Mouse (Mus musculus) hindbrain, embryonic 13.5 days (tissue): ENCODE results near the gene Ctdspl. TPM values are rescaled to one million over a fixed set of nuclear protein-coding genes. Genes with fewer than 3 reads are reported as not detected.

Experiments used
- ATAC-seq: fragments of 200-750 bp; cut with Nextera tagmentation; 2 replicates; pipeline ENCODE4 v1.8.0; 2017; ENCODE audit warnings: moderate TSS enrichment; ENCODE audit not compliant: low FRiP score
- H3K27ac ChIP-seq: fragments of 300-500 bp; sonication (generic); 2 replicates; pipeline ENCODE4 v1.5.1; 2015; ENCODE audit warnings: inconsistent platforms, mild to moderate bottlenecking, moderate library complexity
- H3K27me3 ChIP-seq: fragments of 300-500 bp; sonication (generic); 2 replicates; pipeline ENCODE4 v1.6.1; 2015; ENCODE audit warnings: mild to moderate bottlenecking, inconsistent platforms
- H3K36me3 ChIP-seq: fragments of 300-500 bp; sonication (generic); 2 replicates; pipeline ENCODE4 v1.6.1; 2015; ENCODE audit warnings: mild to moderate bottlenecking, inconsistent platforms
- H3K4me1 ChIP-seq: fragments of 300-500 bp; sonication (generic); replicated peaks from 2 replicates; pipeline ENCODE4 v1.6.1; 2015; ENCODE audit warnings: inconsistent platforms
- H3K4me2 ChIP-seq: fragments of 300-500 bp; sonication (generic); 2 replicates; pipeline ENCODE4 v1.6.1; 2015; ENCODE audit warnings: inconsistent platforms, mild to moderate bottlenecking, moderate library complexity
- H3K4me3 ChIP-seq: fragments of 300-500 bp; sonication (generic); 2 replicates; pipeline ENCODE4 v1.5.1; 2015; ENCODE audit warnings: mild to moderate bottlenecking, inconsistent platforms
- H3K9ac ChIP-seq: fragments of 300-500 bp; sonication (generic); 2 replicates; pipeline ENCODE4 v1.6.1; 2015; ENCODE audit warnings: mild to moderate bottlenecking, inconsistent platforms
- H3K9me3 ChIP-seq: fragments of 300-500 bp; sonication (generic); 2 replicates; pipeline ENCODE4 v1.6.1; 2016; ENCODE audit warnings: inconsistent platforms
- WGBS: fragments of 180-500 bp; shearing (Covaris S2); methylation state at CpG from one replicate; pipeline ENCODE4 v1.1.7; 2015; 5-methylcytosine and 5-hydroxymethylcytosine counted together
- polyA plus RNA-seq: library from polyadenylated mRNA; unstranded; fragments of >200 nt; fragmentation: Nextera tagmentation; extraction: Ambion mirVana; gene quantifications from 2 replicates; pipeline ENCODE4 v1.2.1, GENCODE M21; 2015

Gene Ctdspl
- polyA plus RNA-seq: 7.3 and 8.1 TPM in 2 replicates

GRCm38 (mm10) chr9:118926111-118926650 lies at the start of gene Ctdspl:
Ctdspl (plus strand) TSS chr9:118926453.
- no peaks in the 10 kb centered on the region for H3K9me3 ChIP-seq
- H3K4me2 ChIP-seq: peak within 1 kb of the TSS; percentile 98
- under 1% methylated on average over 54 of the region's 73 CpGs for WGBS
- peak within 1 kb of the TSS; percentile 79 for H3K4me3 ChIP-seq
- peak; percentile 29 for ATAC-seq
- no peaks in the 10 kb centered on the region for H3K36me3 ChIP-seq
- peaks cover 43% of the 10 kb centered on the region for H3K4me1 ChIP-seq
- H3K9ac ChIP-seq: peak within 1 kb of the TSS; percentile 89
- H3K27ac ChIP-seq: peak within 1 kb of the TSS; percentile 88
- peaks cover 14% of the 10 kb centered on the region; the same call in 1 of the 2 replicates for H3K27me3 ChIP-seq

- Histone ChIP-seq H3K9me3 (no peaks in the 10 kb centered on the region), H3K9ac (no peak overlapping the region), H3K4me1 (peaks cover 12% of the 10 kb centered on the region), H3K27ac (no peak overlapping the region), H3K4me2 (no peak overlapping the region), H3K36me3 (no peaks in the 10 kb centered on the region), H3K4me3 (no peak overlapping the region), H3K27me3 (no peaks in the 10 kb centered on the region)
- ATAC-seq: no peak
- 84% methylated on average over 10 of the region's 10 CpGs for WGBS
Measured at GRCm38 (mm10) chr9:118876902-118877301, 49.4 kb upstream of the Ctdspl start.

DNA sequence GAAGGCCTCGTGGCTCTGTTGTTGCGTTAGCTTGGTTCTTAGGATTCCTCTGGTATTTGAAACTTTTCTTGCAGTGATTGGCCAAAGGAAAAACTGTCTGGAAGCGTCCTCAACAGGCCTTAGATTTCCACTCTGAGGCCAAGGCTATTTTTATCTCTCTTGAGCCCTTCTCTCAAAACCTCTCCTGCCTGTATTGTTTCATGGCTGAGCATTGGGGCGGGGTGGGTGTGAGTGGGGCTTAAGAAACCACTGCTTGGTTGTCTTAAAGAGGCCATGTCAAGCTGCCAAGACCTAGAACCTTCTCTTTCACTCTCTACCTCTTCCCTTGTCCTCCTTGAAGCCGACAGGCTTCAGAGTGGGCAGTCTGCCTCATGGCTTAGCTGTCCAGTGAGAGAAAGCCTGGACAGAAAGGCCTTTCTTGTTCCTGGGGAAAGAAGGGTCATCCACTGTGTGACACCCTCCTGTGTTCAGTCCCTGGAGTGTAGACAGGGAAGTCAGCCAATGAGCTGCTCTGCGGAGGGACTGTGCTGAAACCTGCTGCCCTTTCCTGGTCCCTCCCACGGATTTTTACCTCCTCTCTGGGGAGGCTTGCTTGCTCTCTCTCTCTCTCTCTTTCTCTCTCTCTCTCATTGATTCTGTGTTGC lies 48.8 kb upstream of the Ctdspl start:
- H3K4me1 ChIP-seq: peaks cover 12% of the 10 kb centered on the region
- no peak overlapping the region for H3K4me3 ChIP-seq
- no peak overlapping the region for H3K9ac ChIP-seq
- 82% methylated on average over 7 of the region's 7 CpGs for WGBS
- H3K4me2 ChIP-seq: no peak overlapping the region
- no peak overlapping the region for H3K27ac ChIP-seq
- H3K27me3 ChIP-seq: no peaks in the 10 kb centered on the region
- no peaks in the 10 kb centered on the region for H3K36me3 ChIP-seq
- no peak for ATAC-seq
- H3K9me3 ChIP-seq: no peaks in the 10 kb centered on the region

- H3K9ac ChIP-seq: no peak overlapping the region
- H3K9me3 ChIP-seq: no peaks in the 10 kb centered on the region
- H3K36me3 ChIP-seq: no peaks in the 10 kb centered on the region
- H3K4me3 ChIP-seq: no peak overlapping the region
- H3K4me1 ChIP-seq: peaks cover 12% of the 10 kb centered on the region
- no peak overlapping the region for H3K4me2 ChIP-seq
- H3K27ac ChIP-seq: no peak overlapping the region
- no peak for ATAC-seq
- 92% methylated on average over 11 of the region's 11 CpGs for whole genome bisulfite sequencing
- H3K27me3 ChIP-seq: no peaks in the 10 kb centered on the region
Measured at GRCm38 (mm10) chr9:118878596-118878995, 47.7 kb upstream of the Ctdspl start.

- H3K27ac ChIP-seq: no peak overlapping the region
- 79% methylated on average over 7 of the region's 7 CpGs for WGBS
- no peak overlapping the region for H3K4me2 ChIP-seq
- H3K27me3 ChIP-seq: no peaks in the 10 kb centered on the region
- no peak overlapping the region for H3K9ac ChIP-seq
- peaks cover 10% of the 10 kb centered on the region for H3K4me1 ChIP-seq
- no peaks in the 10 kb centered on the region for H3K36me3 ChIP-seq
- no peak for ATAC-seq
- no peak overlapping the region for H3K4me3 ChIP-seq
- no peaks in the 10 kb centered on the region for H3K9me3 ChIP-seq
Measured at GRCm38 (mm10) chr9:118881281-118881945, 44.8 kb upstream of the Ctdspl start.

- no peaks in the 10 kb centered on the region for H3K36me3 ChIP-seq
- no peak overlapping the region for H3K27ac ChIP-seq
- no peaks in the 10 kb centered on the region for H3K9me3 ChIP-seq
- H3K27me3 ChIP-seq: no peaks in the 10 kb centered on the region
- WGBS: 94% methylated on average over 6 of the region's 6 CpGs
- no peak overlapping the region for H3K9ac ChIP-seq
- ATAC-seq: no peak
- H3K4me1 ChIP-seq: peaks cover 4% of the 10 kb centered on the region
- no peak overlapping the region for H3K4me2 ChIP-seq
- H3K4me3 ChIP-seq: no peak overlapping the region
Measured at GRCm38 (mm10) chr9:118881946-118882284, 44.3 kb upstream of the Ctdspl start.

DNA sequence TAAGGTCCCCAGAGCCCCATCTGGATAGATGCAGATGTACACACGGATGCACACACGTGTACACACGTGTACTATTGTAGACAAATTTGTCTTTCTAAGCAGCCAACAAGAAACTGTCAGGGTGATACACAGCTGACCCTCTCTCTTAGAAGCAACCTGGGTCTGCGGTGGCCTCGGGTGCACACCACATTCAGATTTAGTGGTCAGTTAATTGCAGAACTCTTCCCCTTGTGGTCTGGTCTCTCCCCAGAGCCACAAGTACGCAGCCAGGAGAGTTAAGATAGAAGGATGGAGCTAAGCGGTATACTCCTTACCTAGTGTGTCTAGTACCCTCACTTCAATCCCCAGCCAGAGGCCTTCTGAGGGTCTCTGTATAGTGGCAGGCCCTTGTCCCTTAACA lies 43.1 kb upstream of the Ctdspl start:
- WGBS: 95% methylated on average over 7 of the region's 7 CpGs
- Histone ChIP-seq H3K4me2 (no peak overlapping the region), H3K9ac (no peak overlapping the region), H3K4me1 (no peaks in the 10 kb centered on the region), H3K36me3 (no peaks in the 10 kb centered on the region), H3K27ac (no peak overlapping the region), H3K9me3 (no peaks in the 10 kb centered on the region), H3K4me3 (no peak overlapping the region), H3K27me3 (no peaks in the 10 kb centered on the region)
- no peak for ATAC-seq

GRCm38 (mm10) chr9:118885785-118886184 lies 40.5 kb upstream of the Ctdspl start:
- no peak overlapping the region for H3K27ac ChIP-seq
- H3K27me3 ChIP-seq: no peaks in the 10 kb centered on the region
- no peak overlapping the region for H3K4me2 ChIP-seq
- H3K9ac ChIP-seq: no peak overlapping the region
- no peak for ATAC-seq
- no peak overlapping the region for H3K4me3 ChIP-seq
- no peaks in the 10 kb centered on the region for H3K36me3 ChIP-seq
- H3K9me3 ChIP-seq: no peaks in the 10 kb centered on the region
- peaks cover 12% of the 10 kb centered on the region; the same call in 1 of the 2 replicates for H3K4me1 ChIP-seq
- 81% methylated on average over 6 of the region's 6 CpGs for WGBS

DNA sequence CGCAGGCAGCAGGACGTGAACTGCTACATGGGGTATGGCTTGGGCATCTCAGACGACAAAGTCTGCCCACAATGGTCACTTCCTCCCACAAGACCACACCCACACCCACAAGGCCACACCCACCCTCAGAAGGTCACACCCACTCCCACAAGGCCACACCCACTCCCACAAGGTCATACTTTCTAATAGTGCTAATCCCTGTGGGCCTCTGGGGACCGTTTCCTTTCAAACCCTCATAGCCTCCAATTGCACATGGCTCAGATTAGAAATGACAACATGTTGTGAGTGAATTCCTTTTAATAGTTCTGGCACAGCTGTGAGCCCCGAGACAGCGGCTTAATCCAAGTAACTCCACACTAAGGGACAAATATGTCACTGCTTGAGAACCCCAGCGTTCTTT lies 39.1 kb upstream of the Ctdspl start:
- Histone ChIP-seq H3K9me3 (no peaks in the 10 kb centered on the region), H3K9ac (no peak overlapping the region), H3K4me2 (no peak overlapping the region), H3K36me3 (no peaks in the 10 kb centered on the region), H3K27ac (no peak overlapping the region), H3K27me3 (no peaks in the 10 kb centered on the region), H3K4me1 (peaks cover 22% of the 10 kb centered on the region), H3K4me3 (no peak overlapping the region)
- no peak for ATAC-seq
- 91% methylated on average over 7 of the region's 7 CpGs for WGBS

- no peak overlapping the region for H3K4me3 ChIP-seq
- WGBS: 88% methylated on average over 8 of the region's 8 CpGs
- no peaks in the 10 kb centered on the region for H3K9me3 ChIP-seq
- no peak overlapping the region for H3K4me2 ChIP-seq
- H3K27me3 ChIP-seq: no peaks in the 10 kb centered on the region
- H3K4me1 ChIP-seq: peaks cover 22% of the 10 kb centered on the region
- no peak for ATAC-seq
- H3K36me3 ChIP-seq: no peaks in the 10 kb centered on the region
- H3K27ac ChIP-seq: no peak overlapping the region
- no peak overlapping the region for H3K9ac ChIP-seq
Measured at GRCm38 (mm10) chr9:118887734-118888133, 38.5 kb upstream of the Ctdspl start.

- no peak overlapping the region for H3K27ac ChIP-seq
- ATAC-seq: no peak
- H3K4me1 ChIP-seq: peaks cover 22% of the 10 kb centered on the region
- H3K4me2 ChIP-seq: no peak overlapping the region
- no peaks in the 10 kb centered on the region for H3K36me3 ChIP-seq
- no peak overlapping the region for H3K4me3 ChIP-seq
- 84% methylated on average over 4 of the region's 4 CpGs for WGBS
- no peaks in the 10 kb centered on the region for H3K27me3 ChIP-seq
- H3K9ac ChIP-seq: no peak overlapping the region
- H3K9me3 ChIP-seq: no peaks in the 10 kb centered on the region
Measured at GRCm38 (mm10) chr9:118890149-118890548, 36.1 kb upstream of the Ctdspl start.

- H3K4me3 ChIP-seq: no peak overlapping the region
- H3K9ac ChIP-seq: no peak overlapping the region
- peaks cover 22% of the 10 kb centered on the region for H3K4me1 ChIP-seq
- H3K27me3 ChIP-seq: no peaks in the 10 kb centered on the region
- H3K36me3 ChIP-seq: no peaks in the 10 kb centered on the region
- no peaks in the 10 kb centered on the region for H3K9me3 ChIP-seq
- H3K4me2 ChIP-seq: no peak overlapping the region
- H3K27ac ChIP-seq: no peak overlapping the region
- ATAC-seq: no peak
- whole genome bisulfite sequencing: 60% methylated on average over 2 of the region's 2 CpGs
Measured at GRCm38 (mm10) chr9:118890645-118891044, 35.6 kb upstream of the Ctdspl start.

GRCm38 (mm10) chr9:118891068-118891467 lies 35.2 kb upstream of the Ctdspl start:
- H3K27me3 ChIP-seq: no peaks in the 10 kb centered on the region
- H3K4me1 ChIP-seq: peaks cover 22% of the 10 kb centered on the region
- WGBS: 82% methylated on average over 6 of the region's 6 CpGs
- H3K36me3 ChIP-seq: no peaks in the 10 kb centered on the region
- ATAC-seq: no peak
- H3K4me3 ChIP-seq: no peak overlapping the region
- H3K9ac ChIP-seq: no peak overlapping the region
- H3K9me3 ChIP-seq: no peaks in the 10 kb centered on the region
- no peak overlapping the region for H3K4me2 ChIP-seq
- H3K27ac ChIP-seq: no peak overlapping the region
